Mouse (Mus musculus) mouse embryonic stem cell (cell line): ENCODE measurements around the gene Tle3.

Source experiments
- in situ Hi-C, 2 experiments: fragments of 300-500 bp; cut with MboI; formaldehyde crosslinking; loops; 1 replicate in 1 of 2; 3 replicates in 1 of 2; pipeline ENCODE4 v1.14.3; 2019 to 2020; ENCODE audit warnings: low sequenced_read_pairs in 2 of 2, low pct_unique_long_range_greater_than_20kb in 1 of 2, mixed read lengths in 1 of 2; ENCODE audit not compliant: unreplicated experiment in 1 of 2

Tle3 gene

GRCm38 (mm10) chr9:61388214-61388613 lies 16.0 kb downstream of the Tle3 start:
- in situ Hi-C loops = no loop called here

- in situ Hi-C loops = no loop called here
Measured at GRCm38 (mm10) chr9:61388689-61389403, 16.7 kb downstream of the Tle3 start.

- in situ Hi-C loops = no loop called here
Measured at GRCm38 (mm10) chr9:61389404-61389701, 17.2 kb downstream of the Tle3 start.

GRCm38 (mm10) chr9:61391570-61392337 lies 19.6 kb downstream of the Tle3 start:
- in situ Hi-C loops = no loop called here

- in situ Hi-C loops = no loop called here
Measured at GRCm38 (mm10) chr9:61392338-61392620, 20.1 kb downstream of the Tle3 start.

- in situ Hi-C loops = no loop called here
Measured at GRCm38 (mm10) chr9:61393161-61393560, 21.0 kb downstream of the Tle3 start.

- in situ Hi-C loops = no loop called here
Measured at GRCm38 (mm10) chr9:61393847-61394246, 21.7 kb downstream of the Tle3 start.

- in situ Hi-C loops = no loop called here
Measured at GRCm38 (mm10) chr9:61395071-61395470, 22.9 kb downstream of the Tle3 start.

GRCm38 (mm10) chr9:61396474-61396873 lies 24.3 kb downstream of the Tle3 start:
- in situ Hi-C loops = no loop called here

GRCm38 (mm10) chr9:61397130-61397529 lies 25.0 kb downstream of the Tle3 start:
- in situ Hi-C loops = no loop called here

GRCm38 (mm10) chr9:61398160-61398559 lies 26.0 kb downstream of the Tle3 start:
- in situ Hi-C loops = no loop called here

- in situ Hi-C loops = no loop called here
Measured at GRCm38 (mm10) chr9:61400132-61400531, 28.0 kb downstream of the Tle3 start.

GRCm38 (mm10) chr9:61401664-61402063 lies 29.5 kb downstream of the Tle3 start:
- in situ Hi-C loops = no loop called here

GRCm38 (mm10) chr9:61402268-61402667 lies 30.1 kb downstream of the Tle3 start:
- in situ Hi-C loops = no loop called here

- in situ Hi-C loops = no loop called here
Measured at GRCm38 (mm10) chr9:61402716-61403115, 30.6 kb downstream of the Tle3 start.

GRCm38 (mm10) chr9:61403866-61404614 lies 31.9 kb downstream of the Tle3 start:
- in situ Hi-C loops = no loop called here

GRCm38 (mm10) chr9:61404615-61404980 lies 32.4 kb downstream of the Tle3 start:
- in situ Hi-C loops = no loop called here

- in situ Hi-C loops = no loop called here
Measured at GRCm38 (mm10) chr9:61404998-61405621, 32.9 kb downstream of the Tle3 start.

- in situ Hi-C loops = no loop called here
Measured at GRCm38 (mm10) chr9:61406343-61406742, 34.2 kb downstream of the Tle3 start.
